Mouse (Mus musculus) brain, adult 10 weeks (tissue): ENCODE measurements around the gene Uri1. TPM values are rescaled to one million over a fixed set of nuclear protein-coding genes. Genes with fewer than 3 reads are reported as not detected.

ENCODE experiments used
- polyA plus RNA-seq: library from polyadenylated mRNA; stranded (reverse); fragments of 350-450 nt; fragmentation: Illumina TruSeq; extraction: RNeasy Lipid Tissue Mini Kit (QIAGEN cat#74804); gene quantifications from one replicate; pipeline ENCODE4 v1.2.3, GENCODE M21; 2015; ENCODE audit warnings: low read depth, low replicate concordance

Gene Uri1
- polyA plus RNA-seq, result 47.2 TPM

GRCm38 (mm10) chr7:38023451-38023850, at the start of gene Uri1:
Gene Uri1, minus strand, starts transcription at chr7:38023551.

Other genes starting within 250 kb of the Uri1 start
- gene Zfp536, start 249.9 kb downstream of the Uri1 start, polyA plus RNA-seq, result 14.6 TPM
- 19.6 TPM for gene Ccne1, start 84.0 kb upstream of the Uri1 start, polyA plus RNA-seq
- 20.7 TPM for gene 1600014C10Rik, start 159.7 kb upstream of the Uri1 start, polyA plus RNA-seq
- 2.8 TPM for gene Plekhf1, start 204.5 kb upstream of the Uri1 start, polyA plus RNA-seq
- 30.4 TPM for gene Pop4, start 247.9 kb upstream of the Uri1 start, polyA plus RNA-seq